Mouse (Mus musculus): ENCODE results near the gene Rad9a.

Rad9a gene

GRCm38 (mm10) chr19:4217855-4218254, 16.4 kb upstream of the Rad9a start:
- DNase-seq: no peak

- no peak for DNase-seq
Observed at GRCm38 (mm10) chr19:4217140-4217539, 15.7 kb upstream of the Rad9a start.

- no peak for DNase-seq
Observed at GRCm38 (mm10) chr19:4216041-4216685, 14.7 kb upstream of the Rad9a start.

GRCm38 (mm10) chr19:4215451-4215840, 14.0 kb upstream of the Rad9a start:
- DNase-seq: no peak

GRCm38 (mm10) chr19:4214771-4215450, 13.4 kb upstream of the Rad9a start:
- DNase-seq: no peak

GRCm38 (mm10) chr19:4214071-4214770, 12.8 kb upstream of the Rad9a start, which contains the start of the genes Clcf1 and AC109138.7:
Gene Clcf1 (plus strand): TSS chr19:4214238.
Gene AC109138.7 (plus strand): TSS chr19:4214357.
- DNase-seq: no peak

- DNase-seq: no peak
Observed at GRCm38 (mm10) chr19:4213524-4213974, 12.1 kb upstream of the Rad9a start.

- DNase-seq: no peak
Observed at GRCm38 (mm10) chr19:4211891-4212588, 10.6 kb upstream of the Rad9a start.

GRCm38 (mm10) chr19:4208563-4208962, 7.1 kb upstream of the Rad9a start:
- no peak for DNase-seq

GRCm38 (mm10) chr19:4206971-4207370, 5.5 kb upstream of the Rad9a start:
- DNase-seq: peak; percentile 67

GRCm38 (mm10) chr19:4204889-4205288, 3.4 kb upstream of the Rad9a start:
- no peak for DNase-seq

- DNase-seq: no peak
Observed at GRCm38 (mm10) chr19:4203604-4204326, 2.3 kb upstream of the Rad9a start.

- DNase-seq: no peak
Observed at GRCm38 (mm10) chr19:4203148-4203547, 1.7 kb upstream of the Rad9a start.

GRCm38 (mm10) chr19:4202149-4202548, 687 bp upstream of the Rad9a start:
- DNase-seq: no peak

GRCm38 (mm10) chr19:4197180-4197579, 4.3 kb downstream of the Rad9a start:
- DNase-seq: no peak

GRCm38 (mm10) chr19:4196548-4196947, 4.9 kb downstream of the Rad9a start:
- peak; percentile 57 for DNase-seq

- DNase-seq: peak; percentile 39
Observed at GRCm38 (mm10) chr19:4196048-4196447, 5.4 kb downstream of the Rad9a start.

- DNase-seq: peak; percentile 89
Observed at GRCm38 (mm10) chr19:4194776-4195650, 6.4 kb downstream of the Rad9a start.

GRCm38 (mm10) chr19:4194021-4194724, 7.3 kb downstream of the Rad9a start:
- peak; percentile 52 for DNase-seq

GRCm38 (mm10) chr19:4193129-4193528, 8.3 kb downstream of the Rad9a start:
- DNase-seq: peak; percentile 60
